Mouse (Mus musculus) E14TG2a.4 (cell line): ENCODE results near the gene Adprh.

Experiments
- CTCF ChIP-seq: conservative IDR thresholded peaks from 2 replicates; pipeline ENCODE4 v1.5.1; 2014; ENCODE audit warnings: low read length
- POU5F1 ChIP-seq: IDR thresholded peaks from 2 replicates; pipeline ENCODE4 v1.6.1; 2014; ENCODE audit warnings: low read length, borderline replicate concordance

- no peak for TF ChIP-seq CTCF
- no peak for TF ChIP-seq POU5F1
These were observed 26.7 kb downstream of the Adprh start for GRCm38 (mm10) chr16:38425799-38426198.
